Mouse (Mus musculus) cortical plate, adult 2 months (tissue): ENCODE data around the gene H2-Ab1.

Experiments used
- CTCF ChIP-seq: fragments of 200-500 bp; IDR thresholded peaks from 2 replicates; pipeline ENCODE4 v1.5.1; 2011; ENCODE audit warnings: mild to moderate bottlenecking, control low read depth, low read length; ENCODE audit not compliant: insufficient read depth; ENCODE audit errors: extremely low read depth
- POLR2A ChIP-seq: fragments of 200-500 bp; IDR thresholded peaks from 2 replicates; pipeline ENCODE4 v1.6.1; 2011; ENCODE audit warnings: mild to moderate bottlenecking, low read length, control low read depth; ENCODE audit not compliant: insufficient read depth; ENCODE audit errors: extremely low read depth

- TF ChIP-seq POLR2A (no peak), CTCF (no peak)
Observed at GRCm38 (mm10) chr17:34286501-34286900, 29.0 kb downstream of the H2-Ab1 start.
